Mouse (Mus musculus) heart, embryonic 12.5 days (tissue): ENCODE results near the gene Gng12. TPM values are rescaled to one million over a fixed set of nuclear protein-coding genes. Genes with fewer than 3 reads are reported as not detected.
A peak's percentile ranks its signal among the peaks of the same experiment; 100 is the strongest.

Experiments used
- ATAC-seq: fragments of 200-750 bp; cut with Nextera tagmentation; 2 replicates; pipeline ENCODE4 v1.8.0; 2017; ENCODE audit warnings: moderate TSS enrichment, moderate library complexity; ENCODE audit not compliant: insufficient number of reproducible peaks, low FRiP score
- H3K27ac ChIP-seq: fragments of 300-500 bp; sonication (generic); 2 replicates; pipeline ENCODE4 v1.5.1; 2016; ENCODE audit warnings: mild to moderate bottlenecking, moderate library complexity; ENCODE audit not compliant: poor library complexity, severe bottlenecking
- H3K27me3 ChIP-seq: fragments of 300-500 bp; sonication (generic); replicated peaks from 2 replicates; pipeline ENCODE4 v1.6.1; 2016; ENCODE audit warnings: mild to moderate bottlenecking, moderate library complexity
- H3K36me3 ChIP-seq: fragments of 300-500 bp; sonication (generic); 2 replicates; pipeline ENCODE4 v1.6.1; 2016; ENCODE audit warnings: mild to moderate bottlenecking, moderate library complexity
- H3K4me1 ChIP-seq: fragments of 300-500 bp; sonication (generic); replicated peaks from 2 replicates; pipeline ENCODE4 v1.6.1; 2016; ENCODE audit warnings: mild to moderate bottlenecking
- H3K4me2 ChIP-seq: fragments of 300-500 bp; sonication (generic); 2 replicates; pipeline ENCODE4 v1.6.1; 2016; ENCODE audit warnings: mild to moderate bottlenecking, moderate library complexity
- H3K4me3 ChIP-seq: fragments of 300-500 bp; sonication (generic); 2 replicates; pipeline ENCODE4 v1.5.1; 2016; ENCODE audit warnings: mild to moderate bottlenecking
- H3K9ac ChIP-seq: fragments of 300-500 bp; sonication (generic); 2 replicates; pipeline ENCODE4 v1.6.1; 2016; ENCODE audit warnings: mild to moderate bottlenecking, moderate library complexity
- H3K9me3 ChIP-seq: fragments of 300-500 bp; sonication (generic); replicated peaks from 2 replicates; pipeline ENCODE4 v1.6.1; 2016; ENCODE audit warnings: mild to moderate bottlenecking, moderate library complexity
- WGBS: fragments of 180-500 bp; shearing (Covaris S2); methylation state at CpG from one replicate; pipeline ENCODE4 v1.1.7; 2016; 5-methylcytosine and 5-hydroxymethylcytosine counted together
- polyA plus RNA-seq: library from polyadenylated mRNA; unstranded; fragments of >200 nt; fragmentation: Nextera tagmentation; extraction: Ambion mirVana; gene quantifications from 2 replicates; pipeline ENCODE4 v1.2.1, GENCODE M21; 2016

The Gng12 gene
- polyA plus RNA-seq, 1 experiment from 2014 or later = 73.7 TPM

DNA sequence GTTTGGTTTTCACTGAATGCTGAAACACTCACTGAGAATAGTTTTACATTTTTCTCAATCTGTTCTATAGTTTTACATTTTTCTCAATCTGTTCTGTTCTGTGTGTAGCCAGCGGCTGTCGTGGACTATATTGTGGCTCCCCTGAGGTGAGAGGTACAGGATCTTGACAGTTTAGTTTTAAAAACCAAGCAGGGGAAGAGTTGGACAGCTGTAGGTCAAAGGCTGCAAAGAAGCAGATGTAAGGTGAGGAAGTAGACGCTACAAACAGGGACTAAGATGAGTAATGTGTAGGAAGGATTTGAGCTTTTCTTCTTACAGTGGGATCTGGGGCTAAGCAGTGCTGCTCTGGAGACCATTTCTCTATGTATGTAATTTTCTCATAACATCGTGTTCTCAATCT is 46.6 kb downstream of the Gng12 start:
- H3K4me1 ChIP-seq = peaks cover 28% of the 10 kb centered on the region
- no peak overlapping the region for H3K4me2 ChIP-seq
- H3K4me3 ChIP-seq = no peak overlapping the region
- no peak overlapping the region for H3K27ac ChIP-seq
- no peak for ATAC-seq
- H3K36me3 ChIP-seq = no peaks in the 10 kb centered on the region
- no peak overlapping the region for H3K9ac ChIP-seq
- no peaks in the 10 kb centered on the region for H3K9me3 ChIP-seq
- 75% methylated on average over 4 of the region's 4 CpGs for WGBS
- no peaks in the 10 kb centered on the region for H3K27me3 ChIP-seq

DNA sequence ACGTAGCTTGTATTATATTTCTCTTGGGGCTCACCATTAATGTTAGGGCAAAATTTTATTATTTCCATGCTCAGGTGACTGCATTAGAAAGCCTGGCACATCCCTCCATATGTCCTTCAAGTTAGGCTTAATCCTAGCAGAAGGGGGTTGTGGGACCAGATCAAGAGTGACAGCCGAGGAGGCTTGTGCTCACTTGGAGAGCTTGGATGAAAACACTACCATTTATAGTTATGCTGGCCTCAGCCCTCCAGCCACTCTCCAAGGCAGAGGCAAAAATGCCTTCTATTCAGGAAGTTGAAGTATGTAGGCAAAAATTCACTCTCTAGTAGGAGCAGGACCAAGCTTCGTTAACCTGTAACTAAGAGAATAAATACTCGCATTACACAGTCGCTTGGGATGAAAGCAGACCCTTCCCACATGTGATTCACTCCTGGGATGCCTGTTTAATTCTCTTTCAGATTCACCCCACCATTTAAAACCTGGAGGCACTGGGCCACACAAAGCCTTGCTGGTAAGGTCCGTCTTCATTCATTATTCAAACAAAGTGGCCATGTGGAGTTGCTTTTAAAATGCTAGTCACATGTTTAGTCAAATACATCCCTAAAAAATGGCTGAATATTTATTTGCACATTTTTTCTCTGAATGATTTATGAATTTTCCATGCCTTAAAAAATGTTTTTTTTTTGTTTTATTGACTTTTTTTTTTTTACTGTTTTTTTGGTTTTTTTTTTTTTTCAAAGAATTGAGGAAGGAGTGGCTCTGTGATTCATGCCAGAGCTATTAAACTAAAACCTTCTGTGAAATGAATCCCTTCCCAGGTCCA is 47.4 kb downstream of the Gng12 start:
- Histone ChIP-seq H3K36me3 (no peaks in the 10 kb centered on the region), H3K4me1 (peaks cover 34% of the 10 kb centered on the region), H3K9me3 (no peaks in the 10 kb centered on the region), H3K4me3 (no peak overlapping the region), H3K4me2 (no peak overlapping the region), H3K9ac (no peak overlapping the region), H3K27me3 (no peaks in the 10 kb centered on the region), H3K27ac (no peak overlapping the region; the same call in 1 of the 2 replicates)
- ATAC-seq = no peak
- WGBS = 65% methylated on average over 6 of the region's 6 CpGs

DNA sequence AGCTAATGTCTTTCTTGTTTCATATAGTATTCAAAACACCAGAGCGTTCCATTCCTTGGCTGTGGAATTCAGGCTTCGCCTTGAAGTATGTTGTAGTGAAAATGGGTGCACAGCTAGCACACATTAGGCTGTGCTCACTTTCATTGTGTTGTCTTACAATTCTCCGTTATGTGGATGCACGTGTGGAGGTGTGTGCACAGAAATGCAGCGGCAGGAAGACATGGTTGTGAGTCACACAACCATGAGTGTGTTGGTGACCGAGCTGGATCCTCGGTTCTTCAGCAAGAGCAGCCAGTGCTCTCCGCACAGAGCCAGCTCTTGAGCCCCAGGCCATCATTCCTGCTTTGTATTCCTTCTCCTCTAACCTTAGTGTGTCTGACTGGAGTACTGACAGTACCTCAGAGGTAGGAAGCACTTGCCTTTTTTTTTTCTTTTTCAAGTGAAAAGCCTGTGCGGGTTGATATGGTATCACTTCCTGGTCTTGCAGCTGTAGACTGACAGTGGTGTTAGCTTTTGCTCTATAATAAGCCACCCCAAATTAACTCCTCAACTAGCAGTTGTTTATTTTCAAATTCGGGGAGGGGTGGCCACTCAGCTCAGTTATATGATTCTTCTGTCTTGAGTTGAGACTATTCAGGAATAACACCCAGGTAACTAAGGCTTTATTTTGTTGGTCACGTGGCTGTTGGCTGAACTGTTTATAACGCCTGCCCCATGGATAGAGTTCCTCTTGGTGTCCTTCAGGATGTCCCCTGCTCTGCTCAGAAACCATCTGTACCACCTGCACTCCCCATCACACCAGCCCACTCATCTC is 48.2 kb downstream of the Gng12 start:
- peaks cover 41% of the 10 kb centered on the region for H3K4me1 ChIP-seq
- H3K9ac ChIP-seq = no peak overlapping the region
- no peaks in the 10 kb centered on the region for H3K36me3 ChIP-seq
- no peak for ATAC-seq
- no peak overlapping the region for H3K27ac ChIP-seq
- no peak overlapping the region for H3K4me3 ChIP-seq
- no peaks in the 10 kb centered on the region for H3K9me3 ChIP-seq
- no peaks in the 10 kb centered on the region for H3K27me3 ChIP-seq
- no peak overlapping the region for H3K4me2 ChIP-seq
- WGBS = 74% methylated on average over 12 of the region's 12 CpGs

DNA sequence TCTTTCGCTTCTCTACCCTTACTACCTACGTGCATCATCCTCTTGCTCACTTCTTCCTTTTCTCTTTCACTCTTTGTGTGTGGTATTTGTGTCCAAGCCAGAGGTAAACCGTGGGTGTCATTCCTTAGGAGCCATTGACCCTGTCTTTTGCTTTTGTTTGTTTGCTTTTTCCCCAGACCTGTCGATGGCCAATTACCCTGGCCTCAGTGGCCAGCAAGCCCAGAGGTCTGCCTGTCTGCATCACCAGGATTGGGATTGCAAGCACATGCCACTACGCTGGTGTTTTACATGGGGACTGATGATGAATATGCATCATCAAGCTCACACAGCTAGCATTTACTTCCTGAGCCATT is 48.8 kb downstream of the Gng12 start:
- Histone ChIP-seq H3K9ac (no peak overlapping the region), H3K9me3 (no peaks in the 10 kb centered on the region), H3K4me3 (no peak overlapping the region), H3K4me1 (peaks cover 41% of the 10 kb centered on the region), H3K36me3 (no peaks in the 10 kb centered on the region), H3K27me3 (no peaks in the 10 kb centered on the region), H3K27ac (no peak overlapping the region), H3K4me2 (no peak overlapping the region)
- WGBS = 64% methylated on average over 5 of the region's 5 CpGs
- no peak for ATAC-seq

DNA sequence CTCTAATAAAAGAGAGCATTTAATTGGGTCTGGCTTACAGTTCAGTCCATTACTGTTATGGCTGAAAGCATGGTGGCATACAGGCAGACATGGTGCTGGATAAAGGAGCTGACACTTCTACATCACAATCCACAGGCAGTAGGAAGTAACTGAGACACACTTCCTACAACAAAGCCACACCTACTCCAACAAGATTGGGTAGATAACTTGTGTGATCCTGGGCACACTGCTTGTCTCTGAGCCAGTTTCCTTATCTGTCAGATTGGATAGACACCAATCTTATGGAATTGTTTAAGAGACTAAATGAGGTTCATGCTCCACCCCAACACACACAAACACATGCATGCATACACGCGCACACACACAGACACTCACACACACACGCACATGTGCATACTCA is 51.9 kb downstream of the Gng12 start:
- ATAC-seq = no peak
- Histone ChIP-seq H3K9ac (no peak overlapping the region), H3K36me3 (no peaks in the 10 kb centered on the region), H3K4me2 (no peak overlapping the region), H3K9me3 (no peaks in the 10 kb centered on the region), H3K4me1 (peaks cover 23% of the 10 kb centered on the region), H3K4me3 (no peak overlapping the region), H3K27me3 (no peaks in the 10 kb centered on the region), H3K27ac (no peak overlapping the region)
- WGBS = 90% methylated on average over 3 of the region's 3 CpGs

DNA sequence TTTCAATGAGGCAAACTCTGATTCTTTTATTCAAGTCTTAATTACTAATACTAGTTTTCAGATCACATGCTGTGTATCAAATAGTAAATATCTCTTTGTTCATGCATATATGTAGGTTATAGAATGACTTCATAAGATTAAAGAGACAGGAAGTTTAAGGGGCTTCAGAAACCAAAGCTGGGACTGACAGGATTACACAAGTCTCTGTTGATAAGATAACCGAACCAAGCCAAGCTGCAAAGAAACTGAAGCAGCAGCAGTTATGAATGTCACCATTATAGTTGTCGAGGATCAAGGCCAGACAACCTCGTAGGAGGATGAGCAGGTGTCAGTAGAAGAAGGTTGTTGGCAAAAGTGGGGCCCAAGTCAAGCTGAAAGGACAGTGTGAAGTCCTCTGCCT is 52.7 kb downstream of the Gng12 start:
- no peak for ATAC-seq
- peaks cover 19% of the 10 kb centered on the region for H3K4me1 ChIP-seq
- 18% methylated on average over 3 of the region's 3 CpGs for WGBS
- no peak overlapping the region for H3K4me3 ChIP-seq
- H3K9me3 ChIP-seq = no peaks in the 10 kb centered on the region
- no peaks in the 10 kb centered on the region for H3K36me3 ChIP-seq
- no peak overlapping the region for H3K27ac ChIP-seq
- no peaks in the 10 kb centered on the region for H3K27me3 ChIP-seq
- no peak overlapping the region for H3K4me2 ChIP-seq
- no peak overlapping the region for H3K9ac ChIP-seq

DNA sequence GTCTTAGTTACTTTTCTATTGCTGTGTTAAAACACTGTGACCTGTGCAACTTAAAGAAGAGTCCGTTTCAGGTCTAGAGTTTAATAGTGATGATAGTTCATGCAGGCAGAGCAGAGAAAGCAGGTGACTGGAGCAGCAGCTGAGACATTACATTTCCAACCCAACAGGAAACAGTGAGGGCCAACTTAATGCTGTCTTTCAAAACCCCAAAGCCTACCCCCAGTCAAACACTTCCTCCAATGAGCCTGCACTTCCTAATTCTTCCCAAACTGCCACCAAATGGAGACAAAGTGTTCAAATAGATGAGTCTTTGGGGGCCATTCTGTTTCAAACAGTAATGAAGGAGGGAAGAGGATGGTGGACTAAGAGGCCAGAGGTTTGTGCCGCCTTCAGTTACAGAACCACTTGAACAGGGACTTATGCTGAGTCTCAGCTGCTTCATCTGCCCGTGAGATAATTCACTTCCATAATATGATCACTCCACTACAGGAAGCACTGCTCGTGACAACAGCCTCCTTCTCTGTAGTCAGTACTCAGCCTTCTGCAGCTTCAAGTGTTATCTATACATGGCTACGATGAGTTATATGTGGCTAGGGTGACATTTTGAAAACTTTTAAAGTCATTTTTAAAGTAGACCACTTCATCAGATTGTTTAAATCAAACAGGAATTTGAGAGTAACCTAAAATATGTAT is 55.7 kb downstream of the Gng12 start:
- H3K27ac ChIP-seq = no peak overlapping the region
- H3K27me3 ChIP-seq = no peaks in the 10 kb centered on the region
- H3K36me3 ChIP-seq = no peaks in the 10 kb centered on the region
- no peak overlapping the region for H3K4me2 ChIP-seq
- ATAC-seq = no peak
- H3K9ac ChIP-seq = no peak overlapping the region
- H3K9me3 ChIP-seq = no peaks in the 10 kb centered on the region
- no peak overlapping the region for H3K4me3 ChIP-seq
- H3K4me1 ChIP-seq = peaks cover 18% of the 10 kb centered on the region
- 63% methylated on average over 5 of the region's 5 CpGs for WGBS

DNA sequence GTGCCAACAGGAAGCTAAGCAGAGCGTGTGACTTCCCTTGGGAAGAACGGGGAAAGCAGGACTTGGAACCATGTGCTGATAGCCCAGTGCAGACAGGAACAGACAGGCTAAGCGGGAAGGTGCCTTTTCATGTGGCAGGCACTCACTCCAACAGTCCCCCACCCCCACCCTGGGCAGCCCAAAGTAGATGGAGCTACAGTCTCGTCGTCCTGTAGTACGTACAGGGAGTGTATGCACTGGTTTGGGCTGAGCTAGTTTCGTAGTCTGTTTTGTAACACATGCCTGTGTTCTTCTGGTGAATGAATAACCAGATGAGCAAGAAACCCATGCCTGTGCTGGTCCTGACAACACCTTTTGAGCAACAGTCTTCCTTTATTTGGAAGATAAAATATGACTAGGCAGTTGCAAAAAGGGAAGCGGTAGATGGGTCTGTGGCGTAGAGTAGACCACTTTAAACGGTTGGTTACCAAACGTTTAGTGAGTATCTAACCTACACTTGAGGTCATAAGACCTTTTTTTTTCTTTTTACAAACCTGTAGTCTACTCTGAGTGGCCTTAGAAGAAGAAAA is 57.8 kb downstream of the Gng12 start:
- H3K4me1 ChIP-seq = peaks cover 10% of the 10 kb centered on the region
- no peaks in the 10 kb centered on the region for H3K9me3 ChIP-seq
- 48% methylated on average over 11 of the region's 11 CpGs for WGBS
- no peak overlapping the region for H3K4me2 ChIP-seq
- no peaks in the 10 kb centered on the region for H3K27me3 ChIP-seq
- no peaks in the 10 kb centered on the region for H3K36me3 ChIP-seq
- no peak overlapping the region for H3K9ac ChIP-seq
- no peak overlapping the region for H3K4me3 ChIP-seq
- ATAC-seq = peak; percentile 55; the same call in 1 of the 2 replicates
- no peak overlapping the region for H3K27ac ChIP-seq

DNA sequence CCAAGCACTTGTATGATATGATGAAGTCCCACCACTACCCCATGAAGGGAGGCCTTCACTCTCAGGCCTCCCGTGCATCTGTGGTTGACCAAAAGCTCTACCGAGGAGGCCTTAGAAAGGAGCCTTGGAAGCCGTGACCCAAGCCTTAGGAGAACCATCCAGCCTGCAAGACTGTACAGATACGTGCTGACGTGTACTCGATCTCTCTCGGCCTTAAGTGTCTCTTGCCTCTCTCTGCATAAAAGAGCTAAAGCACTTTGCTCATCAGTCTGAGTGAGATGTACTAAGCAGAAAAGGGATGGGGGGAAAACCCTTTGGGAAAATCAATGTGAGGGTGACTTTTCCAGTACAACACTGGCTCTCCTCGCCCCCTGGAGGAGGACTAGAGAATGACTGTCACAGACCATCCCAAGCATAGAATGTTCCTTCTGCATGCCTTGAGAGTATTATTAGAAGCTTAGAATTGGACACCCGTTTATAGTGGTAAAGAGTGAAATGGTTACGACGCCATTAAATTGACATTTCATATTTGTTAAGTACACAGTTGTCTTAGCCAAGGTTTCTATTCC is 59.0 kb downstream of the Gng12 start:
- no peaks in the 10 kb centered on the region for H3K36me3 ChIP-seq
- WGBS = 81% methylated on average over 11 of the region's 11 CpGs
- no peak for ATAC-seq
- H3K27ac ChIP-seq = no peak overlapping the region
- no peaks in the 10 kb centered on the region for H3K9me3 ChIP-seq
- H3K9ac ChIP-seq = no peak overlapping the region
- H3K4me1 ChIP-seq = peaks cover 11% of the 10 kb centered on the region
- no peak overlapping the region for H3K4me2 ChIP-seq
- no peak overlapping the region for H3K4me3 ChIP-seq
- no peaks in the 10 kb centered on the region for H3K27me3 ChIP-seq

DNA sequence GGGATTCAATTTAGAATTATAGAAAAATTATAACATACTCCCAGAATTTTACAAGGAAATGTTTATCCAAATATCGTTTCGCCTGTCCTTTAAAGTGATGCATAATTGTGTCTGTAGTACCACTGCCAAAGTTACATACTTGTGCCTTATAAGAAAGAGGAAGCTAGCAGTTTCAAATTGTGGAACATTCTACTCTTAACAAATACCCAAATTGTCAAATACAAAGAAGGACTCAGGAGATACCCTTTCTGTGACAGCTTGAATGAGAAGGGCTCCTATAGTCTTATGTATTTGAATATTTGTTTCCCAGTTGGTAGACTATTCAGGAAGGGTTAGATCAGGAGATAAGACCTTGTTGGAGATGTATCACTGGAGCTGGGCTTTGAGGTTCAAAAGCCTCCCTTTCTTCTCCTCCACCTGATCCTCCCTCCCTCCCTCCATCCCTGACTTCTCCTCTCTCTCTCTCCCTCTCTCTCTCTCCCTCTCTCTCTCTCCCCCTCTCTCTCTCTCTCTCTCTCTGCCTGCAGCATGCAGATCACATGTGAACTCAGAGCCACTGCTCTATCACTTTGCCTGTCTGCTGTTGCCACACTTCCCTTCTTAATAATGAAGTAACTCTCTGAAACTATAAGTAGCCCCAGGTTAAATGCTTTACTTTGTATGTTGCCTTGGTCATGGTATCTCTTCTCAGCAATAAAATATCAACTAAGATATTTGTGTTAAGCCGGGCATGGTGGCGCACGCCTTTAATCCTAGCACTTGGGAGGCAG is 62.5 kb downstream of the Gng12 start:
- Histone ChIP-seq H3K4me2 (no peak overlapping the region), H3K27me3 (no peaks in the 10 kb centered on the region), H3K9me3 (no peaks in the 10 kb centered on the region), H3K27ac (no peak overlapping the region), H3K9ac (no peak overlapping the region), H3K4me1 (peaks cover 27% of the 10 kb centered on the region), H3K36me3 (no peaks in the 10 kb centered on the region), H3K4me3 (no peak overlapping the region)
- 93% methylated on average over 5 of the region's 5 CpGs for WGBS
- no peak for ATAC-seq
